Mouse (Mus musculus) hematopoietic stem cell, adult 5-6 weeks (primary cell): ENCODE measurements around the gene M6pr. TPM values are rescaled to one million over a fixed set of nuclear protein-coding genes. Genes with fewer than 3 reads are reported as not detected.

Source experiments
- ATAC-seq, 2 experiments: fragments of 125-278 bp in 1 of 2; replicated peaks in 1 of 2; 2 replicates each; pipeline ENCODE4 v1.8.0; 2016 to 2017; ENCODE audit warnings: inconsistent platforms in 2 of 2, mild to moderate bottlenecking in 2 of 2, moderate number of reproducible peaks in 2 of 2, low read depth in 1 of 2, moderate TSS enrichment in 1 of 2; ENCODE audit not compliant: low FRiP score in 2 of 2, poor library complexity in 2 of 2, severe bottlenecking in 2 of 2, insufficient read depth in 1 of 2, low TSS enrichment in 1 of 2
- total RNA-seq: library from RNA; stranded (forward); fragments of 172-1452, 232-1000 nt; gene quantifications from 2 replicates; pipeline ENCODE4 v1.2.3, GENCODE M21; 2017

M6pr gene
- 253 and 280 TPM in 2 replicates for total RNA-seq

- ATAC-seq, result peak; percentile 93 to 94
Measured at GRCm38 (mm10) chr6:122308505-122309393, at the start of gene M6pr. M6pr (plus strand) TSS chr6:122308720.

GRCm38 (mm10) chr6:122262543-122262942 is 46.0 kb upstream of the M6pr start:
- no peak for ATAC-seq

- no peak for ATAC-seq
Measured at GRCm38 (mm10) chr6:122268561-122268960, 40.0 kb upstream of the M6pr start.

- no peak for ATAC-seq
Measured at GRCm38 (mm10) chr6:122269170-122269569, 39.4 kb upstream of the M6pr start.

- ATAC-seq, result no peak
Measured at GRCm38 (mm10) chr6:122270152-122270551, 38.4 kb upstream of the M6pr start.

- ATAC-seq, result no peak
Measured at GRCm38 (mm10) chr6:122274546-122274945, 34.0 kb upstream of the M6pr start.

GRCm38 (mm10) chr6:122276565-122276964 is 32.0 kb upstream of the M6pr start:
- ATAC-seq, result no peak

GRCm38 (mm10) chr6:122282782-122283181 is 25.7 kb upstream of the M6pr start, which contains the start of gene Klrg1:
Klrg1 (minus strand) TSS chr6:122282882.
- ATAC-seq, result no peak

GRCm38 (mm10) chr6:122283429-122283828 is 25.1 kb upstream of the M6pr start:
- ATAC-seq, result no peak

GRCm38 (mm10) chr6:122284304-122284703 is 24.2 kb upstream of the M6pr start:
- no peak for ATAC-seq

- no peak for ATAC-seq
Measured at GRCm38 (mm10) chr6:122284823-122285222, 23.7 kb upstream of the M6pr start.

- no peak for ATAC-seq
Measured at GRCm38 (mm10) chr6:122288263-122288662, 20.3 kb upstream of the M6pr start.

- ATAC-seq, result no peak
Measured at GRCm38 (mm10) chr6:122289313-122289712, 19.2 kb upstream of the M6pr start.

- ATAC-seq, result no peak
Measured at GRCm38 (mm10) chr6:122290253-122290652, 18.3 kb upstream of the M6pr start.

- no peak for ATAC-seq
Measured at GRCm38 (mm10) chr6:122291264-122291663, 17.3 kb upstream of the M6pr start.

- ATAC-seq, result peak; percentile 60 to 73; a peak in 3 of 4 replicates
Measured at GRCm38 (mm10) chr6:122291735-122292134, 16.8 kb upstream of the M6pr start.

- peak in 1 of 2 experiments; percentile 43; a peak in 1 of 4 replicates for ATAC-seq
Measured at GRCm38 (mm10) chr6:122292184-122292583, 16.3 kb upstream of the M6pr start.

- ATAC-seq, result no peak
Measured at GRCm38 (mm10) chr6:122293121-122293520, 15.4 kb upstream of the M6pr start.

GRCm38 (mm10) chr6:122293796-122294195 is 14.7 kb upstream of the M6pr start:
- no peak for ATAC-seq
